Mouse (Mus musculus): ENCODE measurements at regions not wholly inside any gene's neighbourhood (a gene's known extent, or its start where the extent isn't known, plus 50 kb on each side); places are given as distances from the start of the nearest gene placed in this dataset.

DNA sequence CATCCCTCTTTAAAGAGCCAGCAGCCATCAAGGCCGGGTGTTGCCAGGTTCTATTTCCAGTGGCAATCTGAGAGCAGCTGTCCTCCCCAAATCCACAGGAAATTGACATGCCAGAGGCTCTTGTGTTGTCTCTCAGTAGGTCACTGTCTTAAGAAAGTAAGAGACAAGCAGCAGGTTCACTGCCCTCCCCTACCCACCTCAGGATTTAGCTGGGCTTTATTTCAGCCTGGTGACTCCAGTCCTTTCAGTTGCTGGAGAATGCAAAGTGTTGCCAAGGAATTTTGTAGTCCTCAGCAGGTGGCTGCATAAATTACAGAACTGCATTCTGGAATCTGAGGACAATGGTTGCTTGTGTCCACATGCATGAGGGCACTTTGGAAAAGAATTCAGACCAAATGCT lies 278.3 kb upstream of the Tbl1xr1 start:
- TF ChIP-seq POLR2A (IDR thresholded peaks at IDR 0.05; ENCODE audit: low read depth, low read length): no peak
- no peak for TF ChIP-seq CTCF (IDR thresholded peaks at IDR 0.05; ENCODE audit: borderline replicate concordance, insufficient read depth, low read length)

All from embryonic fibroblast, embryonic 13.5 days (primary cell).